Mouse (Mus musculus) adrenal gland, postnatal 25 days (tissue): ENCODE measurements around the gene Rnf2. TPM values are rescaled to one million over a fixed set of nuclear protein-coding genes. Genes with fewer than 3 reads are reported as not detected.

ENCODE experiments used
- microRNA-seq, 2 experiments: library from miRNA; unstranded; fragments of <30 nt; microRNA quantifications; one replicate each; pipeline ENCODE4 v1.2.0; 2021
- total RNA-seq: library from RNA; stranded (reverse); gene quantifications from 2 replicates; pipeline ENCODE4 v1.2.3, GENCODE M21; 2021

The Rnf2 gene
- total RNA-seq, 1 experiment from 2014 or later = 59.0 TPM

Small RNA genes lying within 50 kb of the gene (microRNA-seq; reads per million reads assigned to microRNA genes)
- 0 to 0.34 reads per million in 2 experiments for gene Mir7682

Other genes starting within 250 kb of the Rnf2 start
- 169 and 213 TPM in 2 replicates for gene Ivns1abp, start 156.5 kb downstream of the Rnf2 start, total RNA-seq
- gene Swt1, start 72.5 kb downstream of the Rnf2 start, total RNA-seq = 22.4 and 29.5 TPM in 2 replicates
- gene Trmt1l, start 72.4 kb downstream of the Rnf2 start, total RNA-seq = 33.7 and 34.5 TPM in 2 replicates
- gene Fam129a, start 70.2 kb upstream of the Rnf2 start, total RNA-seq = 85.1 and 93.9 TPM in 2 replicates